Comparison of ENCODE assay signal across 9 mouse cellular contexts in the genomic region with DNA sequence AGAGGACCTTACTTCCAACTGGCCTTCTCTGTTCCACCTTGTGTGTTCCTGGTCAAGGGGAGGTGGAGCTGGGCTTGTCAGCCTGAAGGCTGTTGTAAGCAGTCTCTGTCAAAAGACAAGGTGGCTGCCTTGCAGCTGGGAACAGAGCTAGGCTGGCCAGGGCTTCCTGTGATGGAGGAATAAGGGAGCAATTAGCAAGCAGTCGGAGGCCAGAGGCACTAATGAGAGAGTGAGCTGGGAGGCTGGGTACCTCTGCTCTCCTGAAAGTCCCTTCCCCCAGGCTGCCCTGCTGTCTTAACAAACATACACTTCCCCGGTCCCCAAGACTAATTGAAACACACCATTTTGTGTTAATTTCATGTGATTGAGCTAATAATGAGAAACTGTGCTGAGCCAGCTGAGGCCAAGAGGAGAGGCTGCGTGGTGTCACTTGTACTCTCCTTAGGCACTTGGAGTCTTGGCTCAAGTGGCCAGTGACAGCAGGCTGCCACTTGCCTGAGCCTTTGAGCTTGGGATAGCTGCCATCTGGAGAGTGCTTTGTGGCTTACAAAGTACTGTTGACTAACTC.
DNase-seq lines count a peak whose midpoint lies in the region; ATAC-seq lines count a peak whose summit lies in the region.
"Had no signal": no experiment of that assay in that cellular context is flagged by ENCODE, and none has a peak within 500 bp of the region (broad histone marks: within the 10 kb centered on the region; RNA-seq: fewer than 3 reads in every experiment).

No protein-coding gene starts in this region.

- no peak overlapping the region for H3K4me2 ChIP-seq in neural tube, embryonic 13.5 days

- intact Hi-C loops in left cerebral cortex, postnatal 4 days (cut with DNase I): no loop called here
- intact Hi-C loops in left cerebral cortex, postnatal 10 days (cut with DNase I): no loop called here

- WGBS in hindbrain, embryonic 10.5 days: 43% methylated on average over 3 of the region's 3 CpGs
- 13% methylated on average over 3 of the region's 3 CpGs for WGBS in neural tube, embryonic 13.5 days

- no peaks in the 10 kb centered on the region for H3K9me3 ChIP-seq in hindbrain, embryonic 10.5 days
- no peaks in the 10 kb centered on the region for H3K9me3 ChIP-seq in neural tube, embryonic 13.5 days

- peak overlapping the region; percentile 46; the same call in 1 of the 2 replicates for H3K27ac ChIP-seq in hindbrain, embryonic 10.5 days
- H3K27ac ChIP-seq in neural tube, embryonic 13.5 days (replicated peaks): peak overlapping the region; percentile 78

- H3K4me1 ChIP-seq in hindbrain, embryonic 10.5 days (replicated peaks): peaks cover 11% of the 10 kb centered on the region
- H3K4me1 ChIP-seq in neural tube, embryonic 13.5 days (replicated peaks): peaks cover 33% of the 10 kb centered on the region

- ATAC-seq in neural tube, embryonic 13.5 days (ENCODE audit: low read depth): peak; percentile 78; the same call in 1 of the 2 replicates

- H3K36me3 ChIP-seq in hindbrain, embryonic 10.5 days: no peaks in the 10 kb centered on the region
- no peaks in the 10 kb centered on the region for H3K36me3 ChIP-seq in neural tube, embryonic 13.5 days

- no peaks in the 10 kb centered on the region for H3K27me3 ChIP-seq in hindbrain, embryonic 10.5 days (ENCODE audit: insufficient read depth, poor library complexity, severe bottlenecking)
- no peaks in the 10 kb centered on the region for H3K27me3 ChIP-seq in neural tube, embryonic 13.5 days

- DNase-seq in left cerebral cortex, postnatal 4 days: peak; percentile 87
- DNase-seq in left cerebral cortex, adult 8-10 months (ENCODE audit: low spot score in 2 of 2): no peak
- peak; percentile 9 to 17 for DNase-seq in cerebellum, postnatal 36 days
- DNase-seq in hindbrain, embryonic 10.5 days (ENCODE audit: low spot score): peak; percentile 10
- no peak for DNase-seq in ovary, postnatal 10 days (ENCODE audit: low spot score)
- DNase-seq in left cerebral cortex, postnatal 10 days (ENCODE audit: extremely low spot score in 1 of 2, low spot score in 2 of 2): no peak
- no peak for DNase-seq in MN1 (ENCODE audit: low spot score)
- DNase-seq: adrenal gland, adult 8-10 months had no signal

- H3K9ac ChIP-seq in neural tube, embryonic 13.5 days: no peak overlapping the region

- no peak overlapping the region for H3K4me3 ChIP-seq in hindbrain, embryonic 10.5 days
- H3K4me3 ChIP-seq in neural tube, embryonic 13.5 days: no peak overlapping the region

Comparison
In these comparisons a context has a peak if more than half of its experiments do, and no peak if none do; other contexts are left out.
1. DNase-seq: peak in left cerebral cortex, postnatal 4 days (single experiment), cerebellum, postnatal 36 days (2 of 2) and hindbrain, embryonic 10.5 days (single experiment); none in left cerebral cortex, adult 8-10 months (0 of 2), ovary, postnatal 10 days (single experiment), left cerebral cortex, postnatal 10 days (0 of 2) and MN1 (single experiment).